Mouse (Mus musculus) hindbrain, embryonic 11.5 days (tissue): Measurements from ENCODE around the gene Schip1. TPM values are rescaled to one million over a fixed set of nuclear protein-coding genes. Genes with fewer than 3 reads are reported as not detected.

Experiments
- ATAC-seq: fragments of 200-750 bp; cut with Nextera tagmentation; 2 replicates; pipeline ENCODE4 v1.8.0; 2017; ENCODE audit warnings: mild to moderate bottlenecking, moderate TSS enrichment, moderate library complexity; ENCODE audit not compliant: low FRiP score
- DNase-seq: peaks from one replicate; pipeline ENCODE4 v3.0.0-alpha.2; 2015; ENCODE audit warnings: low spot score
- H3K27ac ChIP-seq: fragments of 300-500 bp; sonication (generic); 2 replicates; pipeline ENCODE4 v1.5.1; 2014; ENCODE audit warnings: mild to moderate bottlenecking, low read depth, low read length
- H3K27me3 ChIP-seq: fragments of 300-500 bp; sonication (generic); 2 replicates; pipeline ENCODE4 v1.6.1; 2014; ENCODE audit warnings: mild to moderate bottlenecking, low read length, moderate library complexity, mixed read lengths; ENCODE audit not compliant: control insufficient read depth, insufficient read depth
- H3K36me3 ChIP-seq: fragments of 300-500 bp; sonication (generic); 2 replicates; pipeline ENCODE4 v1.6.1; 2014; ENCODE audit warnings: mild to moderate bottlenecking, low read length, moderate library complexity, mixed read lengths; ENCODE audit not compliant: control insufficient read depth, insufficient read depth
- H3K4me1 ChIP-seq: fragments of 300-500 bp; sonication (generic); replicated peaks from 2 replicates; pipeline ENCODE4 v1.6.1; 2014; ENCODE audit warnings: low read length, mixed read lengths; ENCODE audit not compliant: control insufficient read depth, insufficient read depth
- H3K4me2 ChIP-seq: fragments of 300-500 bp; sonication (generic); replicated peaks from 2 replicates; pipeline ENCODE4 v1.6.1; 2014; ENCODE audit warnings: mild to moderate bottlenecking, low read depth, low read length
- H3K4me3 ChIP-seq: fragments of 300-500 bp; sonication (generic); 2 replicates; pipeline ENCODE4 v1.5.1; 2014; ENCODE audit warnings: low read depth, low read length
- H3K9ac ChIP-seq: fragments of 300-500 bp; sonication (generic); 2 replicates; pipeline ENCODE4 v1.6.1; 2014; ENCODE audit warnings: low read depth, low read length
- H3K9me3 ChIP-seq: fragments of 300-500 bp; sonication (generic); 2 replicates; pipeline ENCODE4 v1.6.1; 2016; ENCODE audit warnings: low read length; ENCODE audit not compliant: control insufficient read depth
- WGBS: fragments of 180-500 bp; shearing (Covaris S2); extraction: QIAGEN DNeasy Blood & Tissue Kit; methylation state at CpG from one replicate; pipeline ENCODE4 v1.1.7; 2014; 5-methylcytosine and 5-hydroxymethylcytosine counted together
- polyA plus RNA-seq: library from polyadenylated mRNA; unstranded; fragments of >200 nt; fragmentation: Nextera tagmentation; extraction: Ambion mirVana; gene quantifications from 2 replicates; pipeline ENCODE4 v1.2.1, GENCODE M21; 2014

The Schip1 gene
- polyA plus RNA-seq, 1 experiment from 2014 or later = 115 TPM

GRCm38 (mm10) chr3:68271457-68271856, 206.9 kb downstream of the Schip1 start:
- no peaks in the 10 kb centered on the region for H3K36me3 ChIP-seq
- H3K27ac ChIP-seq = no peak overlapping the region
- H3K9ac ChIP-seq = no peak overlapping the region
- H3K4me1 ChIP-seq = no peaks in the 10 kb centered on the region; the same call in 1 of the 2 replicates
- WGBS = 27% methylated on average over 3 of the region's 3 CpGs
- no peaks in the 10 kb centered on the region for H3K27me3 ChIP-seq
- H3K4me2 ChIP-seq = no peak overlapping the region
- no peak overlapping the region for H3K4me3 ChIP-seq
- ATAC-seq (peak; percentile 79), DNase-seq (peak; percentile 34)
- no peaks in the 10 kb centered on the region for H3K9me3 ChIP-seq

GRCm38 (mm10) chr3:68271881-68272280, 207.3 kb downstream of the Schip1 start:
- DNase-seq (peak; percentile 47), ATAC-seq (peak; percentile 83)
- Histone ChIP-seq H3K4me2 (no peak overlapping the region), H3K36me3 (no peaks in the 10 kb centered on the region), H3K9me3 (no peaks in the 10 kb centered on the region), H3K9ac (no peak overlapping the region), H3K4me1 (no peaks in the 10 kb centered on the region; the same call in 1 of the 2 replicates), H3K27ac (0 out of 2 replicates have a peak overlapping the region, but pooled peaks have one; percentile 18), H3K4me3 (no peak overlapping the region), H3K27me3 (no peaks in the 10 kb centered on the region)
- WGBS = 49% methylated on average over 3 of the region's 3 CpGs

GRCm38 (mm10) chr3:68282844-68283594, 218.4 kb downstream of the Schip1 start:
- Histone ChIP-seq H3K27ac (no peak overlapping the region; the same call in 1 of the 2 replicates), H3K4me3 (no peak overlapping the region), H3K36me3 (no peaks in the 10 kb centered on the region), H3K4me1 (no peaks in the 10 kb centered on the region), H3K9me3 (no peaks in the 10 kb centered on the region), H3K9ac (no peak overlapping the region), H3K4me2 (no peak overlapping the region), H3K27me3 (no peaks in the 10 kb centered on the region)
- DNase-seq (peak; percentile 22), ATAC-seq (peak; percentile 76)
- 46% methylated on average over 7 of the region's 7 CpGs for WGBS

GRCm38 (mm10) chr3:68283595-68283991, 219.0 kb downstream of the Schip1 start:
- Histone ChIP-seq H3K27me3 (no peaks in the 10 kb centered on the region), H3K36me3 (no peaks in the 10 kb centered on the region), H3K4me2 (no peak overlapping the region), H3K4me1 (no peaks in the 10 kb centered on the region), H3K9me3 (no peaks in the 10 kb centered on the region), H3K27ac (no peak overlapping the region; the same call in 1 of the 2 replicates), H3K9ac (no peak overlapping the region), H3K4me3 (no peak overlapping the region)
- ATAC-seq = no peak
- WGBS = 66% methylated on average over 10 of the region's 10 CpGs
- no peak for DNase-seq

GRCm38 (mm10) chr3:68284500-68284899, 219.9 kb downstream of the Schip1 start:
- DNase-seq = no peak
- H3K9me3 ChIP-seq = no peaks in the 10 kb centered on the region
- no peak overlapping the region for H3K27ac ChIP-seq
- H3K4me2 ChIP-seq = no peak overlapping the region
- no peaks in the 10 kb centered on the region for H3K36me3 ChIP-seq
- H3K27me3 ChIP-seq = no peaks in the 10 kb centered on the region
- no peak overlapping the region for H3K4me3 ChIP-seq
- H3K4me1 ChIP-seq = no peaks in the 10 kb centered on the region
- H3K9ac ChIP-seq = no peak overlapping the region
- WGBS = 80% methylated on average over 2 of the region's 2 CpGs
- ATAC-seq = no peak

GRCm38 (mm10) chr3:68296752-68297151, 232.2 kb downstream of the Schip1 start:
- DNase-seq = no peak
- Histone ChIP-seq H3K4me2 (no peak overlapping the region), H3K4me1 (no peaks in the 10 kb centered on the region), H3K27me3 (no peaks in the 10 kb centered on the region), H3K4me3 (no peak overlapping the region), H3K27ac (no peak overlapping the region), H3K36me3 (no peaks in the 10 kb centered on the region), H3K9ac (no peak overlapping the region), H3K9me3 (no peaks in the 10 kb centered on the region)
- WGBS = 87% methylated on average over 7 of the region's 7 CpGs
- ATAC-seq = no peak

- Histone ChIP-seq H3K9me3 (no peaks in the 10 kb centered on the region), H3K9ac (no peak overlapping the region), H3K4me2 (no peak overlapping the region), H3K4me1 (no peaks in the 10 kb centered on the region), H3K4me3 (no peak overlapping the region), H3K36me3 (no peaks in the 10 kb centered on the region), H3K27me3 (no peaks in the 10 kb centered on the region), H3K27ac (no peak overlapping the region)
- DNase-seq (no peak), ATAC-seq (no peak)
- WGBS = 33% methylated on average over 1 of the region's 1 CpGs
Observed at GRCm38 (mm10) chr3:68305647-68306046, 241.0 kb downstream of the Schip1 start.

GRCm38 (mm10) chr3:68306726-68307125, 242.1 kb downstream of the Schip1 start:
- no peaks in the 10 kb centered on the region for H3K9me3 ChIP-seq
- no peak overlapping the region for H3K4me3 ChIP-seq
- no peak overlapping the region for H3K27ac ChIP-seq
- no peak for DNase-seq
- H3K36me3 ChIP-seq = no peaks in the 10 kb centered on the region
- 38% methylated on average over 4 of the region's 4 CpGs for WGBS
- H3K9ac ChIP-seq = no peak overlapping the region
- H3K4me1 ChIP-seq = no peaks in the 10 kb centered on the region
- no peaks in the 10 kb centered on the region for H3K27me3 ChIP-seq
- H3K4me2 ChIP-seq = no peak overlapping the region
- no peak for ATAC-seq

GRCm38 (mm10) chr3:68325575-68325974, 261.0 kb downstream of the Schip1 start:
- no peak for DNase-seq
- Histone ChIP-seq H3K4me3 (no peak overlapping the region), H3K36me3 (no peaks in the 10 kb centered on the region), H3K4me2 (no peak overlapping the region), H3K9ac (no peak overlapping the region), H3K9me3 (no peaks in the 10 kb centered on the region), H3K4me1 (no peaks in the 10 kb centered on the region), H3K27me3 (no peaks in the 10 kb centered on the region), H3K27ac (no peak overlapping the region)
- no peak for ATAC-seq
- 86% methylated on average over 6 of the region's 6 CpGs for WGBS
